Mouse (Mus musculus) intestine, postnatal 0 days (tissue): ENCODE data around the gene Camk1d. TPM values are rescaled to one million over a fixed set of nuclear protein-coding genes. Genes with fewer than 3 reads are reported as not detected.

ENCODE experiments used
- ATAC-seq: fragments of 200-750 bp; cut with Nextera tagmentation; 2 replicates; pipeline ENCODE4 v1.8.0; 2017; ENCODE audit warnings: mild to moderate bottlenecking, moderate TSS enrichment, moderate library complexity
- H3K27ac ChIP-seq: fragments of 300-500 bp; sonication (generic); 2 replicates; pipeline ENCODE4 v1.5.1; 2014; ENCODE audit warnings: mild to moderate bottlenecking, low read depth, low read length, moderate library complexity
- H3K27me3 ChIP-seq: fragments of 300-500 bp; sonication (generic); replicated peaks from 2 replicates; pipeline ENCODE4 v1.6.1; 2014; ENCODE audit warnings: low read length, mixed read lengths; ENCODE audit not compliant: control insufficient read depth, insufficient read depth
- H3K36me3 ChIP-seq: fragments of 300-500 bp; sonication (generic); 2 replicates; pipeline ENCODE4 v1.6.1; 2014; ENCODE audit warnings: mild to moderate bottlenecking, moderate library complexity; ENCODE audit not compliant: control insufficient read depth, insufficient read depth
- H3K4me1 ChIP-seq: fragments of 300-500 bp; sonication (generic); replicated peaks from 2 replicates; pipeline ENCODE4 v1.6.1; 2014; ENCODE audit warnings: antibody characterized with exemption, low read length, mixed read lengths; ENCODE audit not compliant: control insufficient read depth, insufficient read depth
- H3K4me2 ChIP-seq: fragments of 300-500 bp; sonication (generic); replicated peaks from 2 replicates; pipeline ENCODE4 v1.6.1; 2014; ENCODE audit warnings: low read depth, mild to moderate bottlenecking, moderate library complexity
- H3K4me3 ChIP-seq: fragments of 300-500 bp; sonication (generic); 2 replicates; pipeline ENCODE4 v1.5.1; 2014; ENCODE audit warnings: low read depth, low read length
- H3K9ac ChIP-seq: fragments of 300-500 bp; sonication (generic); 2 replicates; pipeline ENCODE4 v1.6.1; 2014; ENCODE audit warnings: mild to moderate bottlenecking, low read depth, low read length
- H3K9me3 ChIP-seq: fragments of 300-500 bp; sonication (generic); 2 replicates; pipeline ENCODE4 v1.6.1; 2016; ENCODE audit warnings: mixed run types; ENCODE audit not compliant: control insufficient read depth
- CTCF ChIP-seq: sonication (generic); IDR thresholded peaks from 2 replicates; pipeline ENCODE4 v1.5.1; 2016; ENCODE audit warnings: low read depth, mild to moderate bottlenecking, control low read depth, antibody characterized with exemption, moderate library complexity
- WGBS: fragments of 180-500 bp; shearing (Covaris S2); extraction: QIAGEN DNeasy Blood & Tissue Kit; methylation state at CpG from one replicate; pipeline ENCODE4 v1.1.7; 2014; 5-methylcytosine and 5-hydroxymethylcytosine counted together
- polyA plus RNA-seq: library from polyadenylated mRNA; unstranded; fragments of >200 nt; fragmentation: Nextera tagmentation; extraction: Ambion mirVana; gene quantifications from 2 replicates; pipeline ENCODE4 v1.2.1, GENCODE M21; 2015

Camk1d gene
- polyA plus RNA-seq, 1 experiment from 2014 or later = 11.3 TPM

- ATAC-seq = no peak
- no peaks in the 10 kb centered on the region for H3K36me3 ChIP-seq
Measured at GRCm38 (mm10) chr2:5702370-5702769, 11.9 kb downstream of the Camk1d start.

DNA sequence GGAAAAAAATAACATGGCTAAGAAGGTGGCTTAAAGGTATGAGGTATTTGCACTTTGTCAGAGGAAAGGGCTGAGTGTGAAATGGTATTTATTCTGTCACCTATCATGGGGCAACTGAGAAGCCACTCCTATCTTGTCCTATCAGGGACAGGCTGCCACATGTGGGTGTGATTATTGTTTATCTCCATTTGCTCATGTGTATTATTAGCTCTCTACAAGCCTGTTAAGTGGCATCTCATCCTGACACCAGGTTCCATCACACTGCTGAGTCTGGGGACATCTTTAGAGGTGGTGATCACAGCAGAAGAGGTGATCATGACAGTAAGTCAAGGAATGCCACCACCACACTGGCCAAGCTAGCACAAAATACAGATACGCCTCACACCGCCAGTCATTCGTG lies 13.4 kb downstream of the Camk1d start:
- Histone ChIP-seq H3K4me2 (no peak overlapping the region), H3K27ac (no peak overlapping the region), H3K9me3 (no peaks in the 10 kb centered on the region), H3K36me3 (no peaks in the 10 kb centered on the region), H3K9ac (no peak overlapping the region), H3K4me1 (no peaks in the 10 kb centered on the region; the same call in 1 of the 2 replicates), H3K27me3 (no peaks in the 10 kb centered on the region), H3K4me3 (no peak overlapping the region)
- no peak for ATAC-seq
- 93% methylated on average over 3 of the region's 3 CpGs for WGBS
- no peak for TF ChIP-seq CTCF

More at GRCm38 (mm10) chr2:5702370-5702769, 11.9 kb downstream of the Camk1d start:
- peaks cover 2% of the 10 kb centered on the region; the same call in 1 of the 2 replicates for H3K4me1 ChIP-seq
- H3K9me3 ChIP-seq = no peaks in the 10 kb centered on the region
- no peaks in the 10 kb centered on the region for H3K27me3 ChIP-seq
- H3K27ac ChIP-seq = no peak overlapping the region
- WGBS = 84% methylated on average over 2 of the region's 2 CpGs
- no peak overlapping the region for H3K4me3 ChIP-seq
- H3K9ac ChIP-seq = no peak overlapping the region
- TF ChIP-seq CTCF = no peak
- no peak overlapping the region for H3K4me2 ChIP-seq

- 80% methylated on average over 8 of the region's 8 CpGs for WGBS
Measured at GRCm38 (mm10) chr2:5698451-5698850, 15.9 kb downstream of the Camk1d start.

GRCm38 (mm10) chr2:5694094-5694493 lies 20.2 kb downstream of the Camk1d start:
- Histone ChIP-seq H3K9me3 (no peaks in the 10 kb centered on the region), H3K4me2 (no peak overlapping the region), H3K36me3 (no peaks in the 10 kb centered on the region; the same call in 1 of the 2 replicates), H3K4me1 (no peaks in the 10 kb centered on the region), H3K9ac (no peak overlapping the region), H3K27me3 (no peaks in the 10 kb centered on the region), H3K4me3 (no peak overlapping the region), H3K27ac (no peak overlapping the region)
- WGBS = 81% methylated on average over 9 of the region's 9 CpGs
- no peak for TF ChIP-seq CTCF
- ATAC-seq = no peak

More at GRCm38 (mm10) chr2:5698451-5698850, 15.9 kb downstream of the Camk1d start:
- Histone ChIP-seq H3K9ac (no peak overlapping the region), H3K27me3 (no peaks in the 10 kb centered on the region), H3K36me3 (no peaks in the 10 kb centered on the region; the same call in 1 of the 2 replicates), H3K4me1 (no peaks in the 10 kb centered on the region; the same call in 1 of the 2 replicates), H3K27ac (no peak overlapping the region), H3K9me3 (no peaks in the 10 kb centered on the region), H3K4me2 (no peak overlapping the region), H3K4me3 (no peak overlapping the region)
- TF ChIP-seq CTCF = no peak
- no peak for ATAC-seq

DNA sequence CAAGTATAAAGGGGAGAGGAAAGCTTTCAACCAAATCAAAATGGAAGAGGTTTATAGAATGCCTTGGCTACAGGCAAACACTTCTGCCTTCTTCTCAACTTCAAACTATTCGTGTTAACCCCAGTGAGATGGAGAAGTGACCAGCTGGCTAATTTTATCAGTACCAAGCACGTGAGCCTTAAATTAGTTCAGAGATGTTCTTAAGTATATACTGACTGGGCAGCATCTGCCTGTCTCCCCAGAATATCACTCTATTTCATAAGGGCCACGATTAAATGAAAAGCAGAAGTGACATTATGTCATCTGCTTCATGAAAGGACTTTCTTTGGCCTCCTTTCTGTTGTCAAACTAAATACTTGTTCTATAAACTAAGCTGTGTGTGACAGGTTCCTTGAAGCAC lies 22.6 kb downstream of the Camk1d start:
- H3K27ac ChIP-seq = no peak overlapping the region
- H3K27me3 ChIP-seq = no peaks in the 10 kb centered on the region
- no peak for TF ChIP-seq CTCF
- no peaks in the 10 kb centered on the region for H3K4me1 ChIP-seq
- no peak overlapping the region for H3K9ac ChIP-seq
- no peak overlapping the region for H3K4me2 ChIP-seq
- 86% methylated on average over 3 of the region's 3 CpGs for WGBS
- H3K4me3 ChIP-seq = no peak overlapping the region
- H3K9me3 ChIP-seq = no peaks in the 10 kb centered on the region
- H3K36me3 ChIP-seq = no peaks in the 10 kb centered on the region; the same call in 1 of the 2 replicates
- no peak for ATAC-seq

GRCm38 (mm10) chr2:5683366-5683765 lies 30.9 kb downstream of the Camk1d start:
- no peak for TF ChIP-seq CTCF
- H3K27ac ChIP-seq = peak overlapping the region; percentile 15; the same call in 1 of the 2 replicates
- no peak for ATAC-seq
- H3K9ac ChIP-seq = no peak overlapping the region
- no peaks in the 10 kb centered on the region for H3K9me3 ChIP-seq
- 0 out of 2 replicates have a peak, but pooled peaks cover 3% of the 10 kb centered on the region for H3K4me1 ChIP-seq
- WGBS = 47% methylated on average over 4 of the region's 4 CpGs
- no peaks in the 10 kb centered on the region for H3K36me3 ChIP-seq
- no peaks in the 10 kb centered on the region for H3K27me3 ChIP-seq
- no peak overlapping the region for H3K4me2 ChIP-seq
- H3K4me3 ChIP-seq = no peak overlapping the region

DNA sequence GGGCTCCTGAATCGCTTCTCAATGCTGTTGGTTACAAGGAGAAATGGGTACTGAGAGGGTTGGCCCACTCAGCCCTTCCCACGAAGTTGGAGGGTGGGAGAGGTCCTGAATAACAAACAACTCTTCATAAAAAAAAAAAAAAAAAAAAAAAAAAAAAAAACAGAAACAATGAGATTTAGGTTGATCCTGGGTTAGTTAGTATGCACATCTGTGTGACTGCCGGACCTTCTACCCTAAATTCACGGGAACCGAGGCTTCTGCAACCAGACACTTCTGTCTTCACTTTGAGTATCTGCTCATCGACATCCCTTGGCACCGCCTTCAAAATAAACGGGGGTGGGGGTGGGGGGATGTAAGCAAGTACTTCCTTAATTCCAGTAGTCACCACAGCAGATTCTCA lies 32.4 kb downstream of the Camk1d start:
- Histone ChIP-seq H3K27me3 (no peaks in the 10 kb centered on the region), H3K9ac (no peak overlapping the region), H3K4me2 (no peak overlapping the region), H3K27ac (no peak overlapping the region), H3K4me1 (peaks cover 6% of the 10 kb centered on the region; the same call in 1 of the 2 replicates), H3K9me3 (no peaks in the 10 kb centered on the region), H3K4me3 (no peak overlapping the region), H3K36me3 (no peaks in the 10 kb centered on the region)
- ATAC-seq = no peak
- 80% methylated on average over 8 of the region's 8 CpGs for WGBS
- no peak for TF ChIP-seq CTCF
